Mouse (Mus musculus) urinary bladder, postnatal 36 days (tissue): Measurements from ENCODE around the gene Hoxa4.

Experiments used
- DNase-seq, 2 experiments: peaks; one replicate each; pipeline ENCODE4 v3.0.0; 2022; ENCODE audit warnings: low spot score in 2 of 2, mixed read lengths in 1 of 2

Gene Hoxa4

DNA sequence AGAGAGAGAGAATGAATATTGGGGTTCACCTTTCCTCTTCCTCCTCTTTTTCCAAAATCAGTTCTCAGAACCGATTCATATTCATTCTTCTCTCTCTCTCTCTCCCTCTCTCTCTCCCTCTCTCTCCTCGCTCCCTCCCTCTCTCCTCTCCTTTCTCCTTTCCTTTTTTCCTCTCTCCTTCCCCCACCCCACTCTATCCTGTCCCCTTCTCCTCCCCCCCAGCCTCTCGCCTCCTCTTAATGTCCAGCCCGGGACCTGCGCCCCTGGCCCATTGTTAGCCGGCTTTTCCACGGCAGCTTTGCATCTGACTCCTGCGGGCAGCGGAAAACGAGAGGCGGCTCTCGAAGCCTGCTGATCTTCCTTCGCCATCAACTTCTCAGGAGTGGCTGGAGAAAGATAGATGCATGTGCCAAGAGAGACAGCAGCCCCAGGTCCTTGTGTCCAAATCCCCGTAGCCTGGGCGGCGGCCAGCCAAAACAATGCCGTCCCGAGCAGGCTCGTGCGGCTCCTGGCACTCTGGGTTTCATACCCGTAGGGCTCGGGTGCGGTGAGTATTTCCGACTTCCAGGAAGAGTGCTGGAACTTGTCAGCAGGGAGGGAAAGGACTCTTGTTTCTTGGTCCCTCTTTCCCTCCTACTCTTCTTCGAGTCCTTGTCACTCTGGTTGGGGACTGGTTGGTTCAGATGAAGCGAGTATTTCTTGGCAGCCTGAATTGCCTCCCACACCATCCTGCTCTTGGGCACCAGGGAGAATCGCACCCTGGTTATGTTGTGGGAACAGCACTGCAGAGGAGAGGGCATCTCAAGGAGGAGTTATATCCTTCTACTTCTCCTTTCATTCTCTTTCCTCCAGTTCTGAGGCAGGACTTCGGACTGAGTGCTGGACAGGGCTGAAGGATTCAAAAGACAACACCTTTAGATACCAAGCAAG is 25.8 kb downstream of the Hoxa4 start:
- DNase-seq, result no peak

- DNase-seq, result no peak
These were observed 26.7 kb downstream of the Hoxa4 start, which contains the start of gene Hoxa2 for GRCm38 (mm10) chr6:52164626-52165440. Hoxa2 (minus strand) TSS chr6:52164831.

- no peak for DNase-seq
These were observed 27.4 kb downstream of the Hoxa4 start for GRCm38 (mm10) chr6:52164051-52164625.

- no peak for DNase-seq
These were observed 28.1 kb downstream of the Hoxa4 start for GRCm38 (mm10) chr6:52163366-52164031.

- no peak for DNase-seq
These were observed 28.8 kb downstream of the Hoxa4 start for GRCm38 (mm10) chr6:52162611-52163365.

- DNase-seq, result no peak
These were observed 29.5 kb downstream of the Hoxa4 start for GRCm38 (mm10) chr6:52162093-52162380.

GRCm38 (mm10) chr6:52161336-52162092 is 30.0 kb downstream of the Hoxa4 start:
- DNase-seq, result no peak

DNA sequence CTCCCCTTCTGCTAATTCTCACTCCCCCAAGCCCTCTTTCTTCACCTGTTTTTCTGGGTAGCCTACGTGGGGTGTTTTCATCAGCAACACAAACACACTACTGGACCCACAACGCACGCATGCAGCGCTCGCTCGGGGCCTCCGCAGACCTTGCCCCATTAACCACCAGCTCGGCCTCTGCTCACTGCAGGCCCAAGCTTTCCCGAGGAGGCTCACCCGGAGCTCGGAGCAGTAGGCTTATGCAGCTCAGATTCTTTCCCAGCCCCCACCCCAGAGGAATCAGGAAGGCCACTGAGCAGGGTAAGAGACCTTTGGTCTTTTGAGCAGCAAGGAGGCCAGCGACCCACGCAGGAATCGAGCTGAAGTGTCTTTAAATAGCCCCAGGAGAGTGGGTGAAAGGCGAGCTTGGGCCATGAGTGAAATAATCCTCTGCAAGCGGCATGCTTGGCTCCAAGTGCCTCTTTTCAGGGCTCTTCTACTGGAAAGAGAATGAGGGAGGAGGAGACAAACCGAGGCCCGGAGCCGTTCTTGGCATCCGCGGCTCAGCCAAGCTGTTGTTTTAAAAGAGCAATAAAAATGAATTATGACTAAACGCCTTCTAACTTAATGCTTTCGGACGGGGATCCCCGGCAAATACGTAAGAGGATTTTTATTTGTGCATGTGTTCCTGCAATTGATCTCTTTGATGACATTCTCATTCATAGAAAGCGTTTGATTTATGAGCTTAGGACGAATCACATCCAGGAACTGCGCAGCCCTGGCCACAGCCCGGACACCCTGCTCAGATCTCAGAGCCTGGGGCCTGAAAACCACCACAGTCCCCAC is 30.8 kb downstream of the Hoxa4 start:
- DNase-seq, result peak in 1 of 2 experiments; percentile 75

- no peak for DNase-seq
These were observed 31.6 kb downstream of the Hoxa4 start for GRCm38 (mm10) chr6:52159979-52160378.

- DNase-seq, result no peak
These were observed 32.3 kb downstream of the Hoxa4 start for GRCm38 (mm10) chr6:52159164-52159761.

DNA sequence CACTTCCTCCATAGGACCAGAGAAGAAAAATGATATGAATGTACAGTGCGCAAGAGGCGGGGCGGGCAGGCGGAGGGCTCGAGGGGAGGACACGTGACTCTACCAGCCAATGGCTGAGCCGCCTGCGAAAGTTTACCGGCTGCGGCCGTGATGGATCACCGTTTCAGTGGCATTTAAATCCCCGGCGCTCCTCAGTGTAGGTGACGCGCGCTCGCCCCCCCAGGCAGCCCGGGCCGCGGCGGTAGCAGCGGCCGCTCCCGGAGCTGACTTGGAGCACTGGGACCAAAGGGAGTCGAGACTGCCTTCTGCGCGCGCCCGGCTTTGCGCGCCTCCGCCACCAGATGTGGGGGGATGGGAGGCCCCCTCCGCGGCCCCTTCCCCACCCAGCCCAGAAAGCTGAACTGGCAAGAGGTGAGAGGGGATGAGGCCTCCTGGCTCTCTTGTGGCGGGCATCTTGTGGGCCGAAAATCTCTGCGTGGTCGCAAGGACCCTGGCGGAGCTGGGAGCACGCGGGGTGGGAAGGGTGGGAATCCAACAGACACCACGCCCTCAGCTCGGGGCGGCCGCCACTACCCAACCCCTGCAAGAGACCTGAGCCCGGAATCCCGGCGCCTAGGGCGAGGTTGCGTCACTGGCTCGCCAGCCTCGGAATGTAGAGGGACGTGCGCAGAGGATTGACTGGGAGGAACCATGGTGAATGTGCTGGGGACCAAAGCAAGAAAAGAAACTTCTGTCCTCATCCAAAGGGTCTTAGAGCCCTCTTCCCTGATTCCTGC is 33.1 kb downstream of the Hoxa4 start, which contains the start of gene Hoxa1:
TSS of gene Hoxa1 (minus strand) at position 42 of the 776 bp plus-strand sequence.
- DNase-seq, result peak; percentile 59 to 81

GRCm38 (mm10) chr6:52157466-52158275 is 33.9 kb downstream of the Hoxa4 start:
- DNase-seq, result no peak

DNA sequence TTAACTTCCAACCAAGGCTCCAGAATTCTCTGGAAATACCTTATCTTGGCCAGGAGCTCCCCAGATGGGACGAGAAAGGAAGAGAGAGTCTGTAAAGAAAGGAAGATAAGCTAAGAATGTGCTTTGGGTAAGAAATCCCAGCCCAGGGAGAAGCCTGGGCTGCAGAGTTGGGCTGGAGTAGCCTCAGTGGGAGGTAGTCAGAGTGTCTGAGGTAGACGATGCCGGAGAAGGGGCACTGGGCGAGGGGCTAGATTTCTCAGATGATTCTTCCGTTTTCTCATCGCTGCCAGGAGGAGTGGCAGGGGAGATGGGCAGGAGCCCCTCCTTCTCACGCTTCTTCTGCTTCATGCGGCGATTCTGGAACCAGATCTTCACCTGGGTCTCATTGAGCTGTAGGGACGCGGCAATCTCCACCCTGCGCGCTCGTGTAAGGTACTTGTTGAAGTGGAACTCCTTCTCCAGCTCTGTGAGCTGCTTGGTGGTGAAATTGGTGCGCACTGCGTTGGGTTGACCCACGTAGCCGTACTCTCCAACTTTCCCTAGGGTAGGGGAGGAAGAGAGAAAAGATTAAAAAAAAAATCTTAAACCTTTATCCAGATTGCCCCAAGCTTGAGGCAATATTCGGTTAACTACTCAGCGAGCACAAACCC is 34.9 kb downstream of the Hoxa4 start:
- no peak for DNase-seq

GRCm38 (mm10) chr6:52155471-52155870 is 36.1 kb downstream of the Hoxa4 start:
- no peak for DNase-seq

- no peak for DNase-seq
These were observed 37.5 kb downstream of the Hoxa4 start for GRCm38 (mm10) chr6:52154044-52154443.

DNA sequence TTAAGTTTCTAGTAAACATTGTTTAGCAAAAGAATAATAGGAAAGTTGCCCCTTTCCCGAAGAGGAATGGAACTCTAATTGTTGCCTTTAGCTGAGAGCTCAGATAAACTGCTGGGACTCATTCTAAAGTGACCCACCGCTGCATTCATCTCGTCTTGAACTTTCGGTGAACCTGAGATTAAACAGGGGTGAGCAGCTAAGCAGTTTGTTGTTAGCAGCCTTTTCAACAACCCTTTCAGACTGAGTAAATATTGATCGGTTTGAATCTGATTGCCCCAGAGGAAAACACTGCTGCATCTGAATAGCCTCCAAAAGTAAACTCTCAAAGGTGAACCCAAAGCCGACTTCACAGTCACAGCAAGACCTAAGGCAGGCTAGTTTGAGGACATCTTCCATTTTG is 38.3 kb downstream of the Hoxa4 start:
- no peak for DNase-seq
